Mouse (Mus musculus) lung, postnatal 10 days (tissue): ENCODE measurements around the gene Rbm42.
A peak's percentile ranks its signal among the peaks of the same experiment; 100 is the strongest.

ENCODE experiments used
- DNase-seq: peaks from one replicate; pipeline ENCODE4 v3.0.0; 2021

Gene Rbm42

GRCm38 (mm10) chr7:30649591-30650540, at the start of gene Rbm42:
TSS of gene Rbm42 (minus strand) at chr7:30650317.
- peak; percentile 100 for DNase-seq

- peak; percentile 39 for DNase-seq
Observed at GRCm38 (mm10) chr7:30698589-30698988, 48.5 kb upstream of the Rbm42 start, which contains the start of gene 2200002J24Rik. TSS of gene 2200002J24Rik (plus strand) at chr7:30698926.

- DNase-seq = no peak
Observed at GRCm38 (mm10) chr7:30698101-30698500, 48.0 kb upstream of the Rbm42 start.

GRCm38 (mm10) chr7:30688325-30688724, 38.2 kb upstream of the Rbm42 start:
- no peak for DNase-seq

- DNase-seq = no peak
Observed at GRCm38 (mm10) chr7:30683425-30683824, 33.3 kb upstream of the Rbm42 start.

- no peak for DNase-seq
Observed at GRCm38 (mm10) chr7:30681897-30682296, 31.8 kb upstream of the Rbm42 start.

GRCm38 (mm10) chr7:30678263-30678975, 28.3 kb upstream of the Rbm42 start:
- peak; percentile 27 for DNase-seq

- no peak for DNase-seq
Observed at GRCm38 (mm10) chr7:30671480-30671879, 21.4 kb upstream of the Rbm42 start, which contains the start of gene Pmis2. TSS of gene Pmis2 (minus strand) at chr7:30671605.

- DNase-seq = peak; percentile 13
Observed at GRCm38 (mm10) chr7:30669229-30669628, 19.1 kb upstream of the Rbm42 start.

- DNase-seq = peak; percentile 17
Observed at GRCm38 (mm10) chr7:30665321-30665720, 15.2 kb upstream of the Rbm42 start.

- DNase-seq = peak; percentile 94
Observed at GRCm38 (mm10) chr7:30664529-30665200, 14.5 kb upstream of the Rbm42 start, which contains the start of gene Haus5. TSS of gene Haus5 (minus strand) at chr7:30664994.

GRCm38 (mm10) chr7:30639083-30639482, 11.0 kb downstream of the Rbm42 start:
- DNase-seq = no peak

GRCm38 (mm10) chr7:30636395-30636794, 13.7 kb downstream of the Rbm42 start:
- DNase-seq = no peak

- DNase-seq = no peak
Observed at GRCm38 (mm10) chr7:30635752-30636151, 14.4 kb downstream of the Rbm42 start, which contains the start of gene Etv2. TSS of gene Etv2 (minus strand) at chr7:30635852.

GRCm38 (mm10) chr7:30634621-30635020, 15.5 kb downstream of the Rbm42 start:
- peak; percentile 73 for DNase-seq

- DNase-seq = no peak
Observed at GRCm38 (mm10) chr7:30633762-30634412, 16.2 kb downstream of the Rbm42 start.

GRCm38 (mm10) chr7:30629013-30629412, 21.1 kb downstream of the Rbm42 start:
- DNase-seq = no peak

- DNase-seq = no peak
Observed at GRCm38 (mm10) chr7:30626647-30627046, 23.5 kb downstream of the Rbm42 start.

GRCm38 (mm10) chr7:30625530-30626384, 24.4 kb downstream of the Rbm42 start, which contains the start of gene Cox6b1:
TSS of gene Cox6b1 (minus strand) at chr7:30626151.
- peak; percentile 93 for DNase-seq

GRCm38 (mm10) chr7:30619202-30619601, 30.9 kb downstream of the Rbm42 start:
- peak; percentile 36 for DNase-seq

- no peak for DNase-seq
Observed at GRCm38 (mm10) chr7:30618658-30619057, 31.5 kb downstream of the Rbm42 start.
